Mouse (Mus musculus): ENCODE measurements around the gene Krtap22-2.
"Not testable (repeated sequence)": the region's sequence is repeated elsewhere in the genome, so short reads cannot be mapped to it uniquely, and the experiment has no call there.

Krtap22-2 gene

GRCm38 (mm10) chr16:89010659-89011058, at the start of gene Krtap22-2:
TSS of gene Krtap22-2 (minus strand) at chr16:89010759.
- DNase-seq (ENCODE audit: low read depth in 2 of 2, low spot score in 2 of 2): no peak

- no peak for DNase-seq (ENCODE audit: low read depth in 2 of 2, low spot score in 2 of 2)
These were observed 37.2 kb upstream of the Krtap22-2 start, which contains the start of gene Krtap6-5 for GRCm38 (mm10) chr16:89047783-89048182. TSS of gene Krtap6-5 (minus strand) at chr16:89047883.

GRCm38 (mm10) chr16:89041372-89041771, 30.8 kb upstream of the Krtap22-2 start, which contains the start of gene Gm10228:
TSS of gene Gm10228 (minus strand) at chr16:89041472.
- not testable (repeated sequence) for DNase-seq (ENCODE audit: low read depth in 2 of 2, low spot score in 2 of 2)

- not testable (repeated sequence) for DNase-seq (ENCODE audit: low read depth in 2 of 2, low spot score in 2 of 2)
These were observed 20.8 kb upstream of the Krtap22-2 start, which contains the start of gene Krtap6-1 for GRCm38 (mm10) chr16:89031399-89031798. TSS of gene Krtap6-1 (plus strand) at chr16:89031699.

GRCm38 (mm10) chr16:89014984-89015383, 4.4 kb upstream of the Krtap22-2 start, which contains the start of gene Gm10229:
TSS of gene Gm10229 (plus strand) at chr16:89015284.
- DNase-seq (ENCODE audit: low read depth in 2 of 2, low spot score in 2 of 2): not testable (repeated sequence)

DNA sequence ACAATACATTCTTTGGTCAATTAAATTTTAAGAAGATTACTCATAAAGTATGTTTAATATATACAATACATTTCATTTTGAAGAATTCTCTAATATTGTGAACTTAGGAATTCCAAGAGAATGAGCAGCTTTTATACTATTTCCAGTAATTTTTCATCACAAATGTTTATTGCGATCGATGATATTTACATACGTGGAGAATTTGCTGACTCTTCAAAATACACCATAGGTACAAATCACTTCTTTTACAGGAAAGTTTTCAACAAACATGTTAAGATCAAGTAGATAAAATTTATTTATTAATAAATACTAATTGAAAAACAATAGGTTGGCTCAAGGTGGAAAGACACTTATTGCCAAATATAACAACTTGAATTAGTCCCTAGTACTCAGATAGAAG, 3.4 kb upstream of the Krtap22-2 start:
- DNase-seq (ENCODE audit: low read depth in 2 of 2, low spot score in 2 of 2): no peak

DNA sequence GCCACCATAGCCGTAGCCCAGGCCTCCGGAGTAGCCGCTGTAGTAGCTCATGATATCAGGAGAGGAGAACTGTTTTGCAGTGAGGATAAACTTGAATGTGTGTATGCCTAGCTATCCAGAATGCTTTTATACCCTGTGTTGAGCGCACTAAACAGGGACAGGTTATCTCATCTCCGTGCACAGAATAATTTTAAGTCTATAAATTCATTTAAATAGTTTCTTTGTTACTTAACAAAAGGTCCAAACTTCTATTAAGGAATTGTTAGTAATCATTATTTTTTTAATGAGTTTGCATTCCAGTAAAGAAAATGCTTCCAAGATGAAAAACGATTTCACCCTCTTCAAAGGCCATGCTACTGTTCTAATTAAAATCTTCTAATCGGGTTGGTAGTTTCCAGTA, 47.8 kb downstream of the Krtap22-2 start, which contains the start of gene Krtap16-3:
Krtap16-3 (minus strand) TSS at position 101 of the 400 bp plus-strand sequence.
- no peak for DNase-seq (ENCODE audit: low read depth in 2 of 2, low spot score in 2 of 2)
